Mouse (Mus musculus) embryonic facial prominence, embryonic 10.5 days (tissue): ENCODE results near the gene Dlk1. TPM values are rescaled to one million over a fixed set of nuclear protein-coding genes. Genes with fewer than 3 reads are reported as not detected.

Experiments used
- DNase-seq: peaks from one replicate; pipeline ENCODE4 v3.0.0-alpha.2; 2017; ENCODE audit warnings: low spot score
- H3K27ac ChIP-seq: fragments of 300-500 bp; sonication (generic); replicated peaks from 2 replicates; pipeline ENCODE4 v1.5.1; 2016; ENCODE audit warnings: mild to moderate bottlenecking
- H3K27me3 ChIP-seq: fragments of 300-500 bp; sonication (generic); replicated peaks from 2 replicates; pipeline ENCODE4 v1.6.1; 2016; ENCODE audit warnings: low read depth, mild to moderate bottlenecking; ENCODE audit not compliant: poor library complexity, severe bottlenecking
- H3K36me3 ChIP-seq: fragments of 300-500 bp; sonication (generic); replicated peaks from 2 replicates; pipeline ENCODE4 v1.6.1; 2016; ENCODE audit warnings: mild to moderate bottlenecking, moderate library complexity
- H3K4me1 ChIP-seq: fragments of 300-500 bp; sonication (generic); 2 replicates; pipeline ENCODE4 v1.6.1; 2016
- H3K4me3 ChIP-seq: fragments of 300-500 bp; sonication (generic); 2 replicates; pipeline ENCODE4 v1.5.1; 2016; ENCODE audit warnings: mild to moderate bottlenecking, moderate library complexity
- H3K9me3 ChIP-seq: fragments of 300-500 bp; sonication (generic); 2 replicates; pipeline ENCODE4 v1.6.1; 2016; ENCODE audit warnings: mild to moderate bottlenecking
- WGBS: fragments of 180-500 bp; shearing (Covaris S2); methylation state at CpG from one replicate; pipeline ENCODE4 v1.1.7; 2016; 5-methylcytosine and 5-hydroxymethylcytosine counted together
- polyA plus RNA-seq: library from polyadenylated mRNA; unstranded; fragments of >200 nt; fragmentation: Nextera tagmentation; extraction: Ambion mirVana; gene quantifications from 2 replicates; pipeline ENCODE4 v1.2.1, GENCODE M21; 2016

Dlk1 gene
- polyA plus RNA-seq, 1 experiment from 2014 or later, result 287 TPM

GRCm38 (mm10) chr12:109500992-109501391 is 48.4 kb downstream of the Dlk1 start:
- 71% methylated on average over 4 of the region's 4 CpGs for WGBS
- Histone ChIP-seq H3K36me3 (no peaks in the 10 kb centered on the region), H3K27me3 (0 out of 2 replicates have a peak, but pooled peaks cover 4% of the 10 kb centered on the region), H3K4me1 (peaks cover 51% of the 10 kb centered on the region), H3K9me3 (no peaks in the 10 kb centered on the region), H3K4me3 (no peak overlapping the region), H3K27ac (peak overlapping the region; percentile 40; the same call in 1 of the 2 replicates)
- no peak for DNase-seq

GRCm38 (mm10) chr12:109502360-109503040 is 49.9 kb downstream of the Dlk1 start:
- Histone ChIP-seq H3K4me1 (peaks cover 42% of the 10 kb centered on the region), H3K36me3 (no peaks in the 10 kb centered on the region), H3K27me3 (peaks cover 2% of the 10 kb centered on the region; the same call in 1 of the 2 replicates), H3K9me3 (no peaks in the 10 kb centered on the region), H3K27ac (no peak overlapping the region), H3K4me3 (no peak overlapping the region)
- DNase-seq, result no peak
- WGBS, result 90% methylated on average over 6 of the region's 6 CpGs

- Histone ChIP-seq H3K27ac (no peak overlapping the region), H3K4me3 (no peak overlapping the region), H3K36me3 (no peaks in the 10 kb centered on the region), H3K9me3 (no peaks in the 10 kb centered on the region), H3K4me1 (peaks cover 78% of the 10 kb centered on the region), H3K27me3 (peaks cover 20% of the 10 kb centered on the region)
- DNase-seq, result no peak
- 83% methylated on average over 11 of the region's 11 CpGs for WGBS
Observed at GRCm38 (mm10) chr12:109507693-109508092, 55.1 kb downstream of the Dlk1 start.

GRCm38 (mm10) chr12:109508495-109509454 is 56.2 kb downstream of the Dlk1 start:
- no peaks in the 10 kb centered on the region for H3K36me3 ChIP-seq
- no peak for DNase-seq
- H3K4me1 ChIP-seq, result peaks cover 83% of the 10 kb centered on the region
- WGBS, result 18% methylated on average over 20 of the region's 20 CpGs
- no peaks in the 10 kb centered on the region for H3K9me3 ChIP-seq
- peak overlapping the region; percentile 81 for H3K27ac ChIP-seq
- H3K27me3 ChIP-seq, result peaks cover 20% of the 10 kb centered on the region
- 0 out of 2 replicates have a peak overlapping the region, but pooled peaks have one; percentile 5 for H3K4me3 ChIP-seq

GRCm38 (mm10) chr12:109509531-109510137 is 57.0 kb downstream of the Dlk1 start:
- H3K9me3 ChIP-seq, result no peaks in the 10 kb centered on the region
- no peak overlapping the region for H3K4me3 ChIP-seq
- 14% methylated on average over 9 of the region's 9 CpGs for WGBS
- DNase-seq, result peak; percentile 49
- H3K27ac ChIP-seq, result peak overlapping the region; percentile 81
- H3K27me3 ChIP-seq, result peaks cover 20% of the 10 kb centered on the region
- peaks cover 82% of the 10 kb centered on the region for H3K4me1 ChIP-seq
- no peaks in the 10 kb centered on the region for H3K36me3 ChIP-seq

GRCm38 (mm10) chr12:109510247-109510646 is 57.6 kb downstream of the Dlk1 start:
- H3K9me3 ChIP-seq, result no peaks in the 10 kb centered on the region
- peak overlapping the region; percentile 81 for H3K27ac ChIP-seq
- H3K4me3 ChIP-seq, result no peak overlapping the region
- H3K4me1 ChIP-seq, result peaks cover 83% of the 10 kb centered on the region
- no peak for DNase-seq
- peaks cover 20% of the 10 kb centered on the region for H3K27me3 ChIP-seq
- H3K36me3 ChIP-seq, result no peaks in the 10 kb centered on the region
- 87% methylated on average over 8 of the region's 8 CpGs for WGBS

- Histone ChIP-seq H3K27ac (peak overlapping the region; percentile 14; the same call in 1 of the 2 replicates), H3K27me3 (peaks cover 20% of the 10 kb centered on the region), H3K9me3 (no peaks in the 10 kb centered on the region), H3K4me1 (peaks cover 86% of the 10 kb centered on the region), H3K4me3 (no peak overlapping the region), H3K36me3 (no peaks in the 10 kb centered on the region)
- no peak for DNase-seq
- WGBS, result 87% methylated on average over 8 of the region's 8 CpGs
Observed at GRCm38 (mm10) chr12:109511456-109511855, 58.8 kb downstream of the Dlk1 start.

- peak overlapping the region; percentile 65 for H3K27ac ChIP-seq
- DNase-seq, result peak; percentile 34
- H3K4me3 ChIP-seq, result no peak overlapping the region
- 20% methylated on average over 13 of the region's 13 CpGs for WGBS
- no peaks in the 10 kb centered on the region for H3K36me3 ChIP-seq
- peaks cover 93% of the 10 kb centered on the region for H3K4me1 ChIP-seq
- H3K27me3 ChIP-seq, result peaks cover 20% of the 10 kb centered on the region
- no peaks in the 10 kb centered on the region for H3K9me3 ChIP-seq
Observed at GRCm38 (mm10) chr12:109512151-109512907, 59.7 kb downstream of the Dlk1 start.

Other genes starting within 250 kb of the Dlk1 start
- gene Rtl1, start 147.5 kb downstream of the Dlk1 start, polyA plus RNA-seq, result 0.87 and 0.88 TPM in 2 replicates